Mouse (Mus musculus) hematopoietic stem cell, adult 5-6 weeks (primary cell): ENCODE data around the gene Kcnn4. TPM values are rescaled to one million over a fixed set of nuclear protein-coding genes. Genes with fewer than 3 reads are reported as not detected.

Source experiments
- ATAC-seq, 2 experiments: fragments of 125-278 bp in 1 of 2; replicated peaks in 1 of 2; 2 replicates each; pipeline ENCODE4 v1.8.0; 2016 to 2017; ENCODE audit warnings: inconsistent platforms in 2 of 2, mild to moderate bottlenecking in 2 of 2, moderate number of reproducible peaks in 2 of 2, low read depth in 1 of 2, moderate TSS enrichment in 1 of 2; ENCODE audit not compliant: low FRiP score in 2 of 2, poor library complexity in 2 of 2, severe bottlenecking in 2 of 2, insufficient read depth in 1 of 2, low TSS enrichment in 1 of 2
- total RNA-seq: library from RNA; stranded (forward); fragments of 172-1452, 232-1000 nt; gene quantifications from 2 replicates; pipeline ENCODE4 v1.2.3, GENCODE M21; 2017

The Kcnn4 gene
- total RNA-seq, 1 experiment from 2014 or later = 75.9 TPM

DNA sequence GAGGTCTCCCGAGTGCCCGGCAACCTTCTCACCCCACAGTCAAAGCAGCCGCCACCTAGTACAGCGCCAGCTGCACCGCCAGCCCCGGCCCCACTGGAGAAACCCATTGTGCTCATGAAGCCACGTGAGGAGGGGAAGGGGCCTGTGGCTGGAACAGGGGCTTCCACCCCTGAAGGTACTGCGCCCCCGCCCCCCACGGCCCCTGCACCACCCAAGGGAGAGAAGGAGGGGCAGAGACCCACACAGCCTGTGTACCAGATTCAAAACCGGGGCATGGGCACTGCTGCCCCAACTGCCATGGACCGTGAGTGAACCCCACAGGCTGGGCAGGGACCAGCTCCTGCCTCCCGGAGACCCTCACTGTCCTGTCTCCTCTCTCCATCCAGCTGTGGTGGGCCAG lies 35.6 kb downstream of the Kcnn4 start:
- ATAC-seq = no peak

DNA sequence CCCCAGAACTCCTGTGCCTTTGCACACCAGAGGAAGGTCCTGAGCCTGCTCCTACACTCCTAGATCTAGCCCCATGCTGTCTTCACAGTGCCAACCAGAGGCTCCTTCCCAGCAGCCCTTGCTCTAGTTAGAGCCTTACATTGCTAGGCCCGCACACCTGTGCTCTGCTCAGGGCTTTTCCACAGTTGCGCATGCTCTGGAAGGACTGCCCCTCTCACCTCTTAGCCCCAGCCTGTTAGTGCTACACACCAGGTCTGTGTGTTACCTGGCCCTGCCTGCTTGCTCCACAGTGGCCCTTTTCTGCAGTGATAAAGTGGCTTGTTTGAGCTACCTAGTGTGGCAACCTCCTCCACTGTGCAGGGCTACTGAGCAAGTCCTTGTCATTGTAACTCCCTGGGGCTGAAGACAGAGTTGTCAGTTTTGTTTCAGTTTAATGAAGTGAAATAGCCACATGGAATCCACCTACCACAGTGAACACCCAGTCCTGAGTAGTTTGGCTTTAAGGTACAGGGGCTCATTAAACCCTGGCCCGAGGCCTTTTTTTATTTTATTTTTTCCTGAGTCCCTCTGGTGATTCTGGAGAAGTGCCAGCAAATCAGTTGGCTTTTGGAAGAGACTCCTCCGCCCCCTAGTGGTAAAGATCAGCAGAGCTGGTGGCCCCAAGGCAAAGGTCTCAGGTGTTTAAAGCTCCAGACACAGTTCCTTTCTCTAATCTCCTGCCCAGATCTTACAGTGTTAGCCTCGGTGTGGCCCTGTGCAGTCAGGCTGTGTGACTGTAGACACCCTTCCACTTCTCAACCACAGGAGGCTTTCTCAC lies 36.7 kb downstream of the Kcnn4 start:
- ATAC-seq = peak; percentile 52 to 66

DNA sequence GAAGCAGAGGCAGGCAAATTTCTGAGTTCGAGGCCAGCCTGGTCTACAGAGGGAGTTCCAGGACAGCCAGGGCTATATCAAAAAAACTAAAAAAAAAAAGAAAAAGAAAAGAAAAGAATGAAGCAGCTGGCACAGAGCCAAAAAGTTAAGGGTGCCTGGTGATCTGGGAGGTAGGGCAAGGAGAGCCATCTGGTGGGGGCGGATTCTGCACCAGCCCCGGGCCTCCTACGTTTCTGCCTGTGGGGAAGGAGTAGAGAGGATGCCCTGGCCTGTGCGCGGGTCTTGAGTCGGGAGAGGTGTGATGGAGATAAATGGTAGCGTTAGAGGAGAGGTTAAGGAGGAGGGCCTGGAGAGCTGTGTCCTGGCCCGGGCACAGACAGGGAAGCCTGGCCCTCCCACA lies 38.1 kb downstream of the Kcnn4 start:
- no peak for ATAC-seq

DNA sequence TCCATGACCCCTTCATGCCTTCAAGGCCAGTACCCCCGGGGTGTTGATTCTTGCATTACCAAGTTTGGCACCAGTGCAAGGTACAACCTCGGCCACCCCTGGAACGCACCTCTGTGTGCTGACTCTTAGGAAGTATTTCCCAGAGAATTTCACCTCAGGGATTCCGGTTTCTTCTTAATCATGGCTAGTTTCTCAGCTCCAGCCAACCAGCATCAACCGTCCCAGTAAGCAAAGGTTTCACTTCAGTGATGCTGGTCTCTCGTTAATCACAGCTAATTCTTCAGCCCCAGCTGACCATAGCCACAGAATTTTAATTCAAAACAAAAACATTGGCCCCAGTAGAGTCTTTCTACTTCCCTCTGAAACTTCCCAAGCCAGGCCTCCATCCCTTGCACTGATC lies 40.1 kb downstream of the Kcnn4 start:
- no peak for ATAC-seq

DNA sequence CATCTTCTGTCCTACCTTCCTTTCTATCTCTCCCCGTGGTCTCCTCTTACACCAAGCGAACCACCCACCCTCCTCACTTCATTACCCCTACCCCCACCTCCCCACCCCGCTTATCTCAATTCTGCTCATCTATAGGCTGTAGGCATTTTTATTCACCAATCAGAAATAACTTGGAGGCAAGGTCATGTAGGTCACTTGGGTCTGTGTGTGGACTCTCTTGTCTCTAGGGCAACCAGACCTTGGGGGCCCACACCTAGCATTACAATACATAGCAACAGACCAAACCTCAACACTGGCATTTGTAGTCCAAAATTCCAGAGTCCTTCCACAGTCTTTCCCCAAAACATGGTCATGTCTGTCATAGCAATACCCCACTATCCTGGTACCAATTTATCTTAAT lies 40.8 kb downstream of the Kcnn4 start:
- no peak for ATAC-seq

GRCm38 (mm10) chr7:24413630-24414029 lies 43.6 kb downstream of the Kcnn4 start:
- ATAC-seq = no peak

DNA sequence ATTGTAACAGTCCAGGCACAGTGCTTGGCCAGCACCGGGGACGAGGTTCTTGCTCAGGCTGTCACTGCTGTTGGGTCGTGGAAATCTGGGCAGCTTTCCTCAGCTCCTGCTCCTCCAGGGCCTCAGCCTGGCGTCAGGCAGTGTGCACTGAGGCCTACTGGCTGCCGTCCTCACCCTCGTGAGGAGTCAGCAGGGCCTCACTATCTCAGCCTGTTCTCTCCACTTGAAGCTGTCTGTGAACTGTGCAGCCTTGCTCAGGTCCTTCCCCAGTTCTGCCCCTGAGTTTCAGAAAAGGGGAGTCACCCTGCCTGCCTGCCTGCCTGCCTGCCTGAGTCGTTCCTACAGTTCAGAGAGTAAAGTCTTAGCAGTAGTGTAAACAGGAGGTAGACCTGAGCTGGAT lies 45.2 kb downstream of the Kcnn4 start:
- ATAC-seq = no peak

DNA sequence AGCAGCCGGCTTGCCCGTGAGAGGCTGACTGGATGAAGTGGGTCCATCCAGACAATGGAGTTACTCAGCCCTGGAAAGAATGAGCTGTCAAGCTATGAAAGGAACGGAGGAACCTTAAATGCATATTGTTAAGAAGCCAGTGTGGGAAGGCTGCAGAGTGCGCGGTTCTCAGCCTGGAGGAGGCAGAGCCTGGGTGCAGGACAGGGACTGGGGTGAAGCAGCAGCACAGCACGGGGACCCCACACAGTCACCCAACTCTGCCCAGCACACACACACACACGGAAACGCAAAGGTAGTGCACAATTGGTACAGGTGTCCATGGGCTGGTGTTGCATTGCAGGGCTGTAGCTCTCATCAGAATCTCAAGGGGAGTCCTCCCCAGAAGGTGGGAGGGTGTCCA lies 49.5 kb downstream of the Kcnn4 start:
- no peak for ATAC-seq

DNA sequence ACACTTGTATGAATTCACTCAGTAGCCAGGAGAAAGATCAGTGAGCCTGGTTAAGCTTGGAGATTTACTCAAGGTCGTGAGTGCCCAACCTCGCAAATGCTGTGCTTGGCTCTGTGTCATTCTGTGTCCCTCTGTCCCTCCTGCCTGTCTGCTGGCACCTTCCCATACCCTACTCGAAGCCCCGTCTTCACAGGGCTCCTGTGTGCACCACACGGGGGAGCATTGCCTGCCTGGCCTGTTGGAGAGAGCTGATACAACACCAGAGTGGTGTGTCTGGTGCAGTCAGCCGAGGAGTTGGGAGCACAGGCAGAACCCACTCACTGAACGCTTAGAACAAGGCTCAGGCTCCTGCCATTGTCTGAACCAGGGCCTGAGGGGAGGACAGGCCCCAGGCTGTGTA lies 51.6 kb downstream of the Kcnn4 start:
- ATAC-seq = no peak

- no peak for ATAC-seq
These were observed 52.2 kb downstream of the Kcnn4 start for GRCm38 (mm10) chr7:24422251-24422650.

DNA sequence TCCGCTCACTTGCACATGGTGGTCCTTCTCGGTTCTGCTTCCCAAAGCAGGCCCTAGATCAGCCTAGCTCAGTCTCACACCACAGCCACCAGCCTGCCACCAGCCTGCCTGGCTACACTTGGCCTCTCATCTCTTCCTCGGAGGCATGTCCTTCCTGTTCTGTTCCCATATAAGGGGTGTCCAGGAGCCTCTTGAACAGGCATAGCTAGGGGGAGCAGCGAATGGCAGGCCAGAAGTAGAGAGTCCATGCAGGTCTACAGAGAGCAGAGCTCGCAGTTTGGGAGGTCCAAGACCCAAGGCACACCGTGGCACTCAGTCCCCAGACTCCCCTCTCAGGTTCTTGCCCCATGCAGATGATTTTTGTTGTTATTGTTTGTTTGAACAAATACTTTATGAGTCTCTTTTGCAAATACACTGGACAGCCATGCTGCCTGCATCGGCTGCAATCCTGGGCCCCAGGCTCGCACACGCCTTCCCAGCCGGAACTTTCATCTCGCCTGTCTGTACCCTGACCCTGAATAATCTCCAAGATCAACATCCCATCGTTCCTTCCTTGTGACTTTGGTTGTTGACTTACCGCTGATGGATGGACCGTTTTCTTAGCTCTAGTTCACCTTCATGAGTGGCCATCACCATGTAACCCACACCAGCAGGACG lies 53.2 kb downstream of the Kcnn4 start:
- no peak for ATAC-seq

DNA sequence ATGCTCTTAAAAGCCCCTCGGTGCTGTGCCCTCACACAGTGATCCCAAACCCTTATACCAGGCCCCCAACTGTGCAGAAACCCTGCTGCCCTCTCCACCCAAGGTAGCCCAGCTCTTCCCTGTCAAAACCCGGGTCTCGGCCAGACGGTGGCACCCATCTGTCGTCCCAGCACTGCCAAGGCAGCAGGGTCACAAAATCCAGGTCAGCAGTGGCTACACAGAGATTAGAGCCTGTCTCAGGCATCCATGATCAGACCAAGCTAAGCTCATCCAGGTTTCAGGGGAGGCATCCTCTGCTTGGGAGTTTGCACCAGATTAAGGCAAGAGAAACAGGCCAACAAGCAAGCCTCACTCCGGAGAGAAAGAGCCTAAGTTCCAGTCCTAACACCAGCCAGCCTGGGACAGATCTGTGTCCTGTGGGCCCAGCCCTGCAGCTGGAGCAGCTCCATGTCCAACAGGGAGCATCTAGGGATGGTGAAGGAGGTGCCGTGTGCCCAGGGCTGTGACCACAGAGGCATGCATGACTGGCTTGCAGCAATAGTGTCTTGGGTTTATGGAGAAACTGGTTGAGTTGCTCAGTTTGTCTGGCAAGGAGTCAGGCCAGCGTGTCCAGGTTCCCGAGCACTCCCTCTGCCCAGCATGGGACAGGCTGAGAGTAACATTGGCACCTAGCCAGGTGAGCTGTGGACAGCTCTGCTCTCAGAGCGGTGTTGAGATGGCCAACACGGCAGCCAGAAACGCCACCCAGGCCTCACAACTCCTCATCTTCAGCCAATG lies 54.1 kb downstream of the Kcnn4 start:
- no peak for ATAC-seq

DNA sequence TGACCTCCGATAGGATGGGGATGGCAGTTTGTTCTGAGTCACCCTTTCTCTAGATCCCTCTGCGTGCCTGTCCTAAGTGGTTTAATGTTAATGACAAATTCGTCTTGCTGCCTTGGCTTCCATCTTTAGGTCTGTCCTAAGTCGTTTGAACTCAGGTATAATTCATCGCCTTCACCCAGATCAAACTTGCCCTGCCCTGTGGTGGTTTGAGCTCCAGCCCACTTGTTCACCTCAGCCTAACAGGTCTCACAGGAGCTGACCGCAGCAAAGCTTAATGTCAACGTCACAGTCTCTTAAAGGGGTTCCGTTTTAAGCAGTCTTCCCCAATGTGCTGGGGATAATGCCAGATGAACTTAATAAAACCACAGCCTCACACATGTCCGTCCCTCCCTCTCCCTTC lies 55.9 kb downstream of the Kcnn4 start:
- no peak for ATAC-seq

GRCm38 (mm10) chr7:24427168-24427567 lies 57.1 kb downstream of the Kcnn4 start:
- no peak for ATAC-seq

GRCm38 (mm10) chr7:24428725-24429124 lies 58.7 kb downstream of the Kcnn4 start:
- ATAC-seq = no peak

DNA sequence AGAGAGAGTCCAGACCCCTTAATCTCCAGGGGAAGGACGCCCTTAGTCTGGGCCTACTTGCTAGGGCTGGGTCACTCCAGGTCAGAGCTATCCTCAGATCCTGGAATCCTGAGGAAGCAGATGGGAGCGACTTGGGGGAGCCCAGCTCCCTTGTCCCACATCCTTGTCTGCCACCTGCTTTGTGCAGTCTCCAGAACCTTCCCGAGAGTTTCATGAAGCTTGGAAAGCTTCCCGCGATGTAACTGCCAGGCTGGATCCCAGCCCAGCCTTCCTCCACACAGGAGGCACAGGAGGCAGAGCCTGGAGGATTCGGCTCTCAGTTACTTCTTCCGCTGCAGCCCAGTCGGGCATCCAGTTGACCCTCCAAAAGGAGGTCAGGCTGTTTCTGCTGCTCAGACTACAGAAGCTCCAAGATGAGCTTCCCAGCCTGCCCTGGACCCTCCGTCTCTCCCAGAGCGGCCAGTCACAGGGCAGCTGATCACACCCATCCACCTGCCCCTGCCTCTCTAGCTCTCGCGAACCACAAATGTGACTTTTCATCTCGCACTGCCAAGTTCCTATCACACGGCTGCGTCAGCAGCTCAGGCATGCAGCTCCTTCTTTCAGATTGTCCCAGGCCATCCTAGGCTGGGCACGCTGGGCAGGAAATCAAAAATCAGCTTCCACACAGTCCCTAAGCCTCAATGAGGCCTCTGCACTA lies 59.5 kb downstream of the Kcnn4 start:
- no peak for ATAC-seq

DNA sequence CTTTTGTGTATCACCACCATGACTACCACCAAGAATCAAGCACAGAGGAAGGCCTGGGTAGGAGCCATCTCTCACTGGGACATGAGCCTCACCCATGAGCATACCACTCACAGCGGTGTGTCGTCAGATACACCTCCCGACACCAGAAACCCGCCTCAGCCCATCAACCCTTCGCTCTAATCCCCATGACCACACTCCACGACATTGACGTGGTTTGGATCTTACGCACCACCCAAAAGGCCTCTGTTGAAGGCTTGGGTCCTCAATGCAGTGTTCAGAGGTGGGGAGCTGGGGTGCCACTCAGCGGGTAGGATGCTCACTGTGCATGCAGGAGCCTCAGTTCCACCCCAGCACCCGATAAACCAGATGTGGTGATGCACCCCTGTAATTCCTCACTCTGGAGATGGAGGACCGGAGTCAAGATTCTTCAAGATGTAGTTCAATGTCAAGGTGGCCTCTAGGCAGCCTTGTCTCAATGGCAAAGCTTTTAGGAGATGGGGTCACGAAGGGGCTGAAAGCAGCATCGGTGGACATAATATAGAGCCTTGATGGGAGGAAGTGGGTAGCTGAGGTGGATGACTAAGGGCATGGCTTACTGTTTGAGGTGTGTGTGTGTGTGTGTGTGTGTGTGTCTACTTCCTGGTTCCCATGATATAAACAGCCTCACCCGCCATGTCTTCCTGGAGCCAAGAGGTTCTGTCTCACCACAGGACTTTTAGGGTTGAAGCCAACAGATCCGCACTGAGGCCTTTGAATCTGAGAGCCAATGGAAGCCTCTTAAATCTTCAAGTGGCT lies 60.7 kb downstream of the Kcnn4 start:
- peak; percentile 52 to 64; a peak in 2 of 4 replicates for ATAC-seq
